Mouse (Mus musculus) urinary bladder, postnatal 10 days (tissue): Measurements from ENCODE around the gene Med29.

Experiments
- DNase-seq: peaks from one replicate; pipeline ENCODE4 v3.0.0; 2022; ENCODE audit warnings: low spot score

The Med29 gene

GRCm38 (mm10) chr7:28354113-28354581, 38.4 kb downstream of the Med29 start:
- no peak for DNase-seq

- DNase-seq: no peak
Measured at GRCm38 (mm10) chr7:28353267-28353666, 39.2 kb downstream of the Med29 start.

GRCm38 (mm10) chr7:28351676-28352191, 40.8 kb downstream of the Med29 start:
- no peak for DNase-seq

GRCm38 (mm10) chr7:28350155-28350883, 42.2 kb downstream of the Med29 start, which contains the start of gene Rps16:
Gene Rps16 (plus strand): TSS chr7:28350652.
- DNase-seq: peak; percentile 99

- no peak for DNase-seq
Measured at GRCm38 (mm10) chr7:28348601-28349000, 43.9 kb downstream of the Med29 start.

- DNase-seq: no peak
Measured at GRCm38 (mm10) chr7:28347746-28348145, 44.8 kb downstream of the Med29 start.

GRCm38 (mm10) chr7:28344637-28345036, 47.9 kb downstream of the Med29 start:
- no peak for DNase-seq

GRCm38 (mm10) chr7:28341381-28341780, 51.1 kb downstream of the Med29 start:
- DNase-seq: no peak

- DNase-seq: no peak
Measured at GRCm38 (mm10) chr7:28339213-28339917, 53.1 kb downstream of the Med29 start.

- peak; percentile 91 for DNase-seq
Measured at GRCm38 (mm10) chr7:28338108-28338998, 54.2 kb downstream of the Med29 start, which contains the start of gene Supt5. Gene Supt5 (minus strand): TSS chr7:28338746.
